Mouse (Mus musculus) ES-E14 (cell line): Measurements from ENCODE around the gene Hs3st5. TPM values are rescaled to one million over a fixed set of nuclear protein-coding genes. Genes with fewer than 3 reads are reported as not detected.

Source experiments
- DNase-seq: peaks from one replicate; pipeline ENCODE4 v3.0.0-alpha.2; 2013; ENCODE audit warnings: low read depth, low spot score
- H3K27ac ChIP-seq: 2 replicates; pipeline ENCODE4 v1.5.1; 2012; ENCODE audit warnings: low read depth, mild to moderate bottlenecking, low read length, moderate library complexity, mixed read lengths; ENCODE audit not compliant: poor library complexity, insufficient read depth, severe bottlenecking
- H3K36me3 ChIP-seq: 2 replicates; pipeline ENCODE4 v1.6.1; 2012; ENCODE audit warnings: mild to moderate bottlenecking, low read length, moderate library complexity, mixed read lengths; ENCODE audit not compliant: control insufficient read depth, poor library complexity, insufficient read depth, severe bottlenecking
- H3K4me1 ChIP-seq, 2 experiments: fragments of 150-350 bp in 1 of 2; sonication (generic) in 1 of 2; 2 replicates each; pipeline ENCODE4 v1.6.1; 2012; ENCODE audit warnings: low read length in 2 of 2, mild to moderate bottlenecking in 1 of 2, mixed read lengths in 1 of 2; ENCODE audit not compliant: control insufficient read depth in 2 of 2, insufficient read depth in 2 of 2, poor library complexity in 1 of 2
- H3K4me3 ChIP-seq, 2 experiments: fragments of 150-350 bp in 1 of 2; sonication (generic) in 1 of 2; 2 replicates each; pipeline ENCODE4 v1.5.1; 2012; ENCODE audit warnings: low read length in 2 of 2, low read depth in 1 of 2, mild to moderate bottlenecking in 1 of 2, mixed read lengths in 1 of 2; ENCODE audit not compliant: insufficient read depth in 1 of 2, poor library complexity in 1 of 2, severe bottlenecking in 1 of 2
- H3K9ac ChIP-seq: 2 replicates; pipeline ENCODE4 v1.6.1; 2012; ENCODE audit warnings: low read depth, mild to moderate bottlenecking, low read length, mixed read lengths; ENCODE audit not compliant: poor library complexity, insufficient read depth, severe bottlenecking
- H3K9me3 ChIP-seq: fragments of 150-350 bp; sonication (generic); 2 replicates; pipeline ENCODE4 v1.6.1; 2012; ENCODE audit warnings: low read depth, mild to moderate bottlenecking, low read length; ENCODE audit not compliant: control insufficient read depth, insufficient read depth
- CHD2 ChIP-seq: IDR thresholded peaks from 2 replicates; pipeline ENCODE4 v1.6.1; 2014; ENCODE audit warnings: mild to moderate bottlenecking, low read depth, low read length, inconsistent platforms
- HCFC1 ChIP-seq: IDR thresholded peaks from 2 replicates; pipeline ENCODE4 v1.6.1; 2012; ENCODE audit warnings: low read length, inconsistent platforms, borderline replicate concordance; ENCODE audit not compliant: insufficient read depth
- MAFK ChIP-seq: IDR thresholded peaks from 2 replicates; pipeline ENCODE4 v1.6.1; 2014; ENCODE audit warnings: mild to moderate bottlenecking, low read depth, low read length, inconsistent platforms; ENCODE audit not compliant: insufficient read depth
- ZC3H11A ChIP-seq: IDR thresholded peaks from 2 replicates; pipeline ENCODE4 v1.6.1; 2012; ENCODE audit warnings: low read depth, mild to moderate bottlenecking, inconsistent platforms, low read length, borderline replicate concordance
- ZNF384 ChIP-seq: IDR thresholded peaks from 2 replicates; pipeline ENCODE4 v1.6.1; 2012; ENCODE audit warnings: low read depth, low read length, inconsistent platforms
- in situ Hi-C, 2 experiments: fragments of 600-800 bp; cut with MboI; formaldehyde crosslinking; loops; one replicate each; pipeline ENCODE4 v1.15.1; 2025; ENCODE audit warnings: low sequenced_read_pairs in 2 of 2, inconsistent platforms in 1 of 2; ENCODE audit not compliant: unreplicated experiment in 2 of 2
- total RNA-seq: library from RNA; depleted of rRNA; stranded (reverse); fragments of 300-350 nt; gene quantifications from 2 replicates; pipeline ENCODE4 v1.2.3, GENCODE M21; 2012

Gene Hs3st5
- total RNA-seq, 1 experiment, result 0.13 TPM

- TF ChIP-seq MAFK (no peak), CHD2 (no peak), ZNF384 (no peak), HCFC1 (no peak), ZC3H11A (no peak)
- H3K36me3 ChIP-seq, result no peaks in the 10 kb centered on the region
- no peak overlapping the region for H3K4me3 ChIP-seq
- no peaks in the 10 kb centered on the region for H3K4me1 ChIP-seq
- no peak overlapping the region for H3K9ac ChIP-seq
- in situ Hi-C loops, result no loop called here
- no peak for DNase-seq
- H3K27ac ChIP-seq, result no peak overlapping the region
- no peaks in the 10 kb centered on the region for H3K9me3 ChIP-seq
Measured at GRCm38 (mm10) chr10:36726239-36726638, 219.6 kb downstream of the Hs3st5 start.

- no peaks in the 10 kb centered on the region for H3K36me3 ChIP-seq
- no peak overlapping the region for H3K4me3 ChIP-seq
- H3K9ac ChIP-seq, result no peak overlapping the region
- in situ Hi-C loops, result no loop called here
- no peak for TF ChIP-seq HCFC1
- TF ChIP-seq MAFK, result no peak
- TF ChIP-seq ZNF384, result no peak
- no peak for TF ChIP-seq ZC3H11A
- TF ChIP-seq CHD2, result no peak
- DNase-seq, result no peak
- H3K9me3 ChIP-seq, result no peaks in the 10 kb centered on the region
- no peaks in the 10 kb centered on the region for H3K4me1 ChIP-seq
- H3K27ac ChIP-seq, result no peak overlapping the region
Measured at GRCm38 (mm10) chr10:36729361-36730098, 222.9 kb downstream of the Hs3st5 start.

- Histone ChIP-seq H3K27ac (no peak overlapping the region), H3K4me1 (no peaks in the 10 kb centered on the region), H3K36me3 (no peaks in the 10 kb centered on the region), H3K4me3 (no peak overlapping the region), H3K9ac (no peak overlapping the region), H3K9me3 (no peaks in the 10 kb centered on the region)
- DNase-seq, result no peak
- TF ChIP-seq MAFK, result peak; percentile 56; the same call in 1 of the 2 replicates
- no peak for TF ChIP-seq ZC3H11A
- in situ Hi-C loops, result no loop called here
Measured at GRCm38 (mm10) chr10:36739375-36739774, 232.8 kb downstream of the Hs3st5 start.

GRCm38 (mm10) chr10:36750021-36750420 lies 243.4 kb downstream of the Hs3st5 start:
- Histone ChIP-seq H3K9ac (no peak overlapping the region), H3K4me1 (no peaks in the 10 kb centered on the region), H3K27ac (no peak overlapping the region), H3K36me3 (no peaks in the 10 kb centered on the region), H3K9me3 (no peaks in the 10 kb centered on the region), H3K4me3 (no peak overlapping the region)
- DNase-seq, result no peak
- in situ Hi-C loops, result no loop called here
- no peak for TF ChIP-seq ZC3H11A
- TF ChIP-seq MAFK, result no peak
- TF ChIP-seq HCFC1, result no peak
- no peak for TF ChIP-seq ZNF384
- TF ChIP-seq CHD2, result no peak

- DNase-seq, result no peak
- no peak for TF ChIP-seq MAFK
- no peak for TF ChIP-seq CHD2
- TF ChIP-seq HCFC1, result no peak
- TF ChIP-seq ZC3H11A, result no peak
- no peak for TF ChIP-seq ZNF384
- in situ Hi-C loops, result no loop called here
- no peak overlapping the region for H3K27ac ChIP-seq
- no peaks in the 10 kb centered on the region for H3K9me3 ChIP-seq
- H3K4me3 ChIP-seq, result no peak overlapping the region
- H3K36me3 ChIP-seq, result no peaks in the 10 kb centered on the region
- H3K9ac ChIP-seq, result no peak overlapping the region
- no peaks in the 10 kb centered on the region for H3K4me1 ChIP-seq
Measured at GRCm38 (mm10) chr10:36754471-36754870, 247.9 kb downstream of the Hs3st5 start.
